Mouse (Mus musculus) ES-E14 (cell line): ENCODE results near the gene Trak2.

ENCODE experiments used
- CHD2 ChIP-seq: IDR thresholded peaks from 2 replicates; pipeline ENCODE4 v1.6.1; 2014; ENCODE audit warnings: mild to moderate bottlenecking, low read depth, low read length, inconsistent platforms
- HCFC1 ChIP-seq: IDR thresholded peaks from 2 replicates; pipeline ENCODE4 v1.6.1; 2012; ENCODE audit warnings: low read length, inconsistent platforms, borderline replicate concordance; ENCODE audit not compliant: insufficient read depth
- MAFK ChIP-seq: IDR thresholded peaks from 2 replicates; pipeline ENCODE4 v1.6.1; 2014; ENCODE audit warnings: mild to moderate bottlenecking, low read depth, low read length, inconsistent platforms; ENCODE audit not compliant: insufficient read depth
- ZC3H11A ChIP-seq: IDR thresholded peaks from 2 replicates; pipeline ENCODE4 v1.6.1; 2012; ENCODE audit warnings: low read depth, mild to moderate bottlenecking, inconsistent platforms, low read length, borderline replicate concordance
- ZNF384 ChIP-seq: IDR thresholded peaks from 2 replicates; pipeline ENCODE4 v1.6.1; 2012; ENCODE audit warnings: low read depth, low read length, inconsistent platforms

GRCm38 (mm10) chr1:58967534-58967933 is 5.7 kb downstream of the Trak2 start:
- no peak for TF ChIP-seq HCFC1
- no peak for TF ChIP-seq ZNF384
- no peak for TF ChIP-seq CHD2
- no peak for TF ChIP-seq MAFK
- no peak for TF ChIP-seq ZC3H11A
